Mouse (Mus musculus) neutrophil, adult 83 days (primary cell): ENCODE data around the gene Tmc1. TPM values are rescaled to one million over a fixed set of nuclear protein-coding genes. Genes with fewer than 3 reads are reported as not detected.

Experiments
- total RNA-seq, 2 experiments: library from RNA; stranded (reverse); gene quantifications; one replicate each; pipeline ENCODE4 v1.2.4; 2023

The Tmc1 gene
- total RNA-seq = not detected

DNA sequence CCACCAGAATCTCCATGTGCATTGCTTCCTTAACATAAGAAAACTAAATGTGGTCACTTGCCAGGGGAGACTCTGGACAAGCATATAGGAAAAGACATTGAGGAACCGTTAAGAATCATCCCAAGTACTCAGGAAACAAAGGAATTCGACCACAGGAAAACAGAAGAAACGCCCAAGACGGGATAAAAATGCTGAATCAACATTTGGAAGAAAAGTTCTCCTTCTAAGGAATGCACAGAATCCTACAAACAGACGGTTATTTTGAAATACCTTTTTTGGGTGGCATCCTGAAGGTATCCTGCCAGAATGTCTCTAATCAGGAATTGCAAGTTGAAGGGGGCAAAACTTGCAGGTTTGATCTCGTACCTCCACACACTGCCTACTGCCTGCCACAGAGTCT, at the start of gene Tmc1:
Tmc1 (minus strand) TSS at position 329 of the 400 bp plus-strand sequence.

Other genes with a start within 250 kb of the Tmc1 start
- gene Aldh1a7, start 226.6 kb downstream of the Tmc1 start, total RNA-seq = 1 to 10 TPM; 1.9 to 2.3 TPM